Mouse (Mus musculus) adrenal gland, postnatal 4 days (tissue): Measurements from ENCODE around the gene Tuba3a. TPM values are rescaled to one million over a fixed set of nuclear protein-coding genes. Genes with fewer than 3 reads are reported as not detected.
"Not testable (repeated sequence)": the region's sequence is repeated elsewhere in the genome, so short reads cannot be mapped to it uniquely, and the experiment has no call there.

ENCODE experiments used
- DNase-seq, 2 experiments: peaks; one replicate each; pipeline ENCODE4 v3.0.0; 2021 to 2022; ENCODE audit warnings: low spot score in 2 of 2, mixed read lengths in 2 of 2
- total RNA-seq, 2 experiments: library from RNA; stranded (reverse); gene quantifications; 2 replicates each; pipeline ENCODE4 v1.2.3; 2021

Tuba3a gene
- total RNA-seq, 2 experiments from 2014 or later = not detected

DNA sequence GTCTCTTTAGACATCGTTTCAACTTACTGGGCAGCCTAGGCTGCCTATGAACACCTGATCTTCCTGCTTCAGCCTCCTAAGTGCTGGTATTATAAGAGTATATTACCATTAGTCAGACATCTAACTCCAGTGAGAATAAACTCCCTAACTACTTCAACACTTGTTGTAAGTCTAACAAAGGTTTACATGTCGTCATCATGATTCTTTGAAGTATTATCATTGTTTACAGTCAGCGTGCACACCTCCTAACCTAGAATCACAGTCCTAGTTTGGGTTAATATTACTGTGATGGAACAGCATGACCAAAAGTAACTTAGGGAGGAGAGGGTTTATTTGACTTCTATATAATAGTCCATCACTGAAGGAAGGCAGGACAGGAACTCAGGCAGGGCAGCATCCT lies 18.4 kb downstream of the Tuba3a start:
- DNase-seq = no peak

DNA sequence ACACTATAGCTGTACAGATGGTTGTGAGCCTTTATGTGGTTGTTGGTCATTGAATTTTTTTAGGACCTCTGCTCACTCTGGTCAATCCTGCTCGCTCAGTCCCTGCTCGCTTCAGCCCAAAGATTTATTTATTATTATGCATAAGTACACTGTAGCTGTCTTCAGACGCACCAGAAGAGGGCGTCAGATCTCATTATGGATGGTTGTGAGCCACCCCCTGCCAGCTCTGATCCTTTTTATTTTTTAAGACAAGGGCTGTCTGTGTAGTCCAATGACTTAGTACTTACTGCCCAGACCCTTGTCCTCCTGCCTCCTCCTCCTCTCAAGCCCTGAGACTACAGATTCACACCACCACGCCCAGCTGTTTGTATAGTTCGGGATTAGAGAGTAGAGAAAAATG lies 19.2 kb downstream of the Tuba3a start:
- DNase-seq = not testable (repeated sequence)

GRCm38 (mm10) chr6:125266091-125266490 lies 19.8 kb downstream of the Tuba3a start:
- no peak for DNase-seq

GRCm38 (mm10) chr6:125265239-125265638 lies 20.6 kb downstream of the Tuba3a start:
- no peak for DNase-seq

- no peak for DNase-seq
These were observed 21.6 kb downstream of the Tuba3a start for GRCm38 (mm10) chr6:125264219-125264618.

DNA sequence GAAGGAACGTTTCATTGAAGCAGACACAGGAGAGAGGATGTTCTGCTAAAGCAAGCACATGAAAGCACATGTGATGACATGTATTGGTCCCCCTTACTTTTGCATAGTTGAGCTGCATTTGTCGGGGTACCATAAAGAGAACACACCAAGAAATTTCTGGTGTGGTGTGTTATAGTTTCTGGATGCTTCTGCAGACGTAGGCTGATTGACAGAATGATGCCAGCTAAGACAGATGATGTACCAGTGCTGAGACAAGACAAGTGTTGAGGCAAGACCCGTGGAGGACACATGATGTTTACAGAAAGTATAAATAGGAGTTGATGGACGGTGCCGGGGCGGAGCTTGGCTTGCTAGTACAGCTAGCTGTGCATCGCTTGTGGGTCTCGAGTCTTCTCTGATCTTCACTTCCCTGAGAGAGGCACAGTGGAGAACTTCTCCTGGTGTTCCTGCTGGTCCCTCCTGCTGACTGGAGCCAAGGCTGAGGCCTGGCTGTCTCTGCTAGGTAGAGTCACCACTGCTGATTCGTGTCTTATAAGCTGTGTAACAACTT lies 25.8 kb downstream of the Tuba3a start:
- DNase-seq = no peak

- no peak for DNase-seq
These were observed 29.4 kb downstream of the Tuba3a start for GRCm38 (mm10) chr6:125256222-125256966.

- DNase-seq = no peak
These were observed 30.3 kb downstream of the Tuba3a start for GRCm38 (mm10) chr6:125255516-125256044.

DNA sequence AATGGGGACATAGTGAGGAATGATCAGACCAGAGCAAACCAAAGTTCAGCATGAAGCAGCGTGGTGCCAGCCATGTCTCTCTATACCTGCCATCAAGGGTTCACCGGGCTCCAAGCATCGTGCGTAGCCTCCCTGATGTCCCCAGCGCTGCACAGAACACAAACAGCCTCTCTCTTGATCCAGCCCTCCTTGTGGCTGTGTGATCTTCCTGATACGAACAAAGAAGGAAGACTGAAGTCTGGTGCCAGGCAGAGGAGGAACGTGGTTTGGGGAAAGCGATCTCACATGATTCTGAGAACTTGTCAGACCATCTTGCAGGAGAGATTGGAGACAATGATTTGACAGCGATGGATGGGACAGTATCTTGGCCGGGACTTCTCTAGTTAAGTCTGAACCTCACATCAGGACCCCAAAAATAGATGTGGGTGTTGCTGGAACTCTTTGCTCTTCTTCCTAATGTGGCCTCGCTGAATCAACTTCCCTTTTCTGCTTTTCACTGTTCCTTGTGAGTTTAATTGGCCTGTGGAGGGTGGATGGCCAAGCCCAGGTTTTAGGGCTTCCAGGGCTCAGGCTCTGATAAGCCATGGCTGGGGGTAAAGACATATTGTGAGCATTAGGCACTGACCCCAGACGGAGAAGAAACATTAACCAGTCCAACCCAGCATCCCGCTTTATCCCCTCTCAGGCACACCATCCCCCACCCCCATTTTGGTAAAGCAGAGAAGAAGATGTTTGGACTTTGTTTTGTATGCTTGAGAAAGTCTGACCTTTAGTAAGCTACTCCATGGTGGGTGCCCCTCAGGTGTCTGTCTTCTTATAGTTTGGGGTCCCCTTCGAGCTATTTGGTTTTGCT lies 31.8 kb downstream of the Tuba3a start:
- no peak for DNase-seq

- DNase-seq = no peak
These were observed 33.1 kb downstream of the Tuba3a start for GRCm38 (mm10) chr6:125252711-125253110.

GRCm38 (mm10) chr6:125252285-125252684 lies 33.6 kb downstream of the Tuba3a start:
- DNase-seq = no peak

GRCm38 (mm10) chr6:125244551-125244950 lies 41.3 kb downstream of the Tuba3a start:
- no peak for DNase-seq

- no peak for DNase-seq
These were observed 44.3 kb downstream of the Tuba3a start for GRCm38 (mm10) chr6:125241566-125241965.

- DNase-seq = no peak
These were observed 45.2 kb downstream of the Tuba3a start for GRCm38 (mm10) chr6:125240617-125241016.

DNA sequence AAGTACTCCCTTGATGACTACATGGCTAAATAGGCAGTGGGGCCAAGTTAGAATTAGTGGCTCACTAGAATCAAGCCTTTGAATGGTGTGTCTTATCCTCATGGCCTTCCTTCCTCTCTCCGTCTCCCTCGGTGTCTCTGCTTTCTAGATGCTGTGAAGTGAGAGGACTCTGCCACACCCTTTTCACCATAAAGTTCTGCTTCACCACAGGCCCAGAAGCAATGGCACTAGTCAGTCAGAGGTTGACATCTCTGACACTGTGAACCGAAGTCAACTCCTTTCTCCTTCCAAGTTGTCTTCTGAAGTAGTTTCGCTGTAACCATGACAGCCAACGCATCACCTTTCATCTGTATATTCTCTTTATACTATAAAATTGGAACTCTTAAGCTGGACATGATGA lies 46.3 kb downstream of the Tuba3a start:
- DNase-seq = no peak

GRCm38 (mm10) chr6:125238396-125238795 lies 47.4 kb downstream of the Tuba3a start:
- no peak for DNase-seq

DNA sequence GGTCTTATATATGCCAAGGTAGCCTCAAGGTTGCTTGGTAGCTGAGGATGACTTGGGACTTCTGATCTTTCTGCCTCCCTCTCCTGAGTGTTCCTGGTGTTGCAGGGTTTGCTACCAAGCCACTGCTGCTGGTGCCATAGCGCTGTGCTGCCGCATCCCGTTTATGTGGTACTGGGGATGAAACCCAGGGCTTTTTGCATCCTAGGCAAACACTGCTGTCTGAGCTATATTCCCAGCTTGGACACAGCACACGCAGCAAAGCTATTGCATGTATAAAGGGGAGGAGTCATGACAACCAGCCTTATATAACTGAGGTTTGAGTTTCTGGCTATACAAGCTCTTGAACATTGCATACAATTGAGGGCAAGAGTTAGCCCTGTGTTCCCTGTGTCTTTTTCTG lies 48.4 kb downstream of the Tuba3a start:
- DNase-seq = no peak

DNA sequence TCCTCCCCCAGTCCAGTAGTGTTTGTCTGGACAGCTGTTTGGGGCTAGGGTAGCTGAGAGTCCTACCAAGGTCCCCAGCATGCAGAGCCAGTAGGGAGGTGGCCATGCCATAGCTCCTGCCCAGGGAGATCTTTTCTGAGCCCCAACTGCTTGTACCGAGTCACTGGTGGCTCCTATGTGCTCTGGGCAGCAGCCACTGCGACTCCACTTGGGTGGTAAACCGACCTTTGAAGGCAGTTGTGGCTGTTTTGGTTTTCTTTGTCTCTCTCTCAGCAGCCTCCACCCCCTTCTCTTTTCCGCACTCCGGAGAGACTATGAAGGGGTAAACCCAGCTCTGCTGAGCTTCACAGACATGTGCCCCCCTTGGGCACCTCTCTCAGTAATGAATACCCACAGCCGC lies 49.1 kb downstream of the Tuba3a start, which contains the start of gene Cd27:
Gene Cd27 (minus strand): TSS at position 229 of the 400 bp plus-strand sequence.
- no peak for DNase-seq

DNA sequence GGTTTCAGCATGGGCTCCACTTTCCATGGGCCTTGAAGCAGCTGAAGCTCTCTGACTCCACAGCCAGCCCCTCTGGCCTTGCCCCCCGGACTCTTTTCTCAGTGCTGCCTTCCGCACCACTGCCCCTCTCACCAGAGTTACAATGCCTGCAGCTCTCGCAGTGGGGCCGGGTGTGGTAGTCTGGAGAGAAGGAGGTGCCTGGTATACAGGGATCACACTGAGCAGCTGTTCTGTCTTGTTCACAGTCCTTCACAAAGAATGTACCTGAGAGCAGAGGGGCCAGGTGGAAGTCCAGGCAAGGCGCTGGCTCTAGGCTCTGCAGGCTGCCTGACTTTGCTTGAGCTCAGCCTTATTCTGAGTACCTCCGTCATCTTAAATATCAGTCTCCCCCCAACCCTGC lies 49.5 kb downstream of the Tuba3a start:
- DNase-seq = no peak

DNA sequence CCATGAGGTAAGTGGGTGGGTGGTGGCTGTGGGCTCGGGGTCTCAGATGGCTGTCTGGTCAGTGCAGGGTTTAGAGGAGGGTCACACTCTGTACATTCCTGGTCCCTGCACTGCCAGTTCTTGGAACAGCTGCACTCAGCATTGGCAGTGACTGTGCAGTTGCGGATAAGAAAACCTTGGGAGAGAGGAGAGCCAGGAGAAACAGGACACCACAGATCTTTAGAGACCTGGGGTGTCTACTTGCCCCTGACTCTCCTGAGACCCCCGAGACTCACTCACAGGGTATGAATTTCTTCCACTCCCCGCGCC lies 51.4 kb downstream of the Tuba3a start:
- DNase-seq = no peak

DNA sequence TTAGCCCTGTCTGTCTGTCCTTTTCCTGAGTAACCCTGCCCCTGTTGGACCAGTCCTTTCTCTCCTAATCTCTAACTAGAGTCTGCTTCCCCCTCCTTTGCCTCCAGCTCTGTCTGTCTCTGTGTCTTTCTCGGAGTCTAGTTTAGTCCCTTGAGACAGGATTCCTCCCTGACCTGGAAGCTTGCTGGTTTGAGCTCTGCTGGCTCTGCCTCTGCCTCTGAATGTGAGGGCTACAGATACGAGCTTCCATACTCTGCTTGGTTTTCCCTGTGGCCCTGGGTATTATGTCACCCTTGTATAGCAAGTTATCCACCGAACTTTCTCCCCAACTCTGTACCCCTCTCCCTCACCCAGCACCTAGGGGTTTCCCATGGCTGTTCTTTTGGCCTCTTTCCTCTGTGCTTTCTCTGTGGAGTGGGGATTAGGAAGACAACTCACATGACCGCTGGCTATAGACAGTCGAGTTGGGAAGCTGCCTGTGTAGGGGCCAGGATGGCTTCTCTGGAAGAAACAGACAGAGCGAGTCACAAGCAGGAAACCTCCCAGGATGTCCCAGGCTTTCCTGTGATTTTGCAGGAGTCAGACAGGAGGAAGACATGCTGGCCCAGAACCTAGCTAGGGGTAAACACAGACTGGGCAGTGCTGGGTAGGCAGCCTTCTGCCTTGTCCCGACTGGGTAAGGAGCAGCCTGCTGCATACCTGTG lies 51.9 kb downstream of the Tuba3a start:
- DNase-seq = no peak
